Mouse (Mus musculus): ENCODE results near the gene Coq8b. TPM values are rescaled to one million over a fixed set of nuclear protein-coding genes. Genes with fewer than 3 reads are reported as not detected.
"Not testable (repeated sequence)": the region's sequence is repeated elsewhere in the genome, so short reads cannot be mapped to it uniquely, and the experiment has no call there.

Coq8b gene
- polyA plus RNA-seq, 1 experiment from 2014 or later, result 15.1 TPM

DNA sequence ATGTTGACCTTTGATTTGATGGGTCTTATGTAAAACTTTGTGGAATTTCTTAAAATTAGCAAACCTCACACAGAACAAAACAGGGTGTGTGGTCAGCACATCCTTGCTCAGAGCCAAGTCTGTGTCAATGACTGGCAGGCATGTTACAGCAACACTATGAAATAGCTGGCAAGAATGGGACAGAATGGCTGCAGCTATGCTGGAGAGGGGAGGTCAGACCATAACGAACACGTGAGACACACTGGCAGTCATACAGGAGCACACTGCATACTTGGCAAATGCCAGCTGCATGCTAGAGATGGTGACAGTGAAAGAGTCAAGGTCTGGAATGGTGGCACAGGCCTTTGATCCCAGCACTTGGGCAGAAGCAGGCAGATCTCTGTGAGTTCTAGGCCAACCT is 2.9 kb downstream of the Coq8b start:
- H3K4me1 ChIP-seq (replicated peaks; ENCODE audit: control insufficient read depth, insufficient read depth, low read length), result no peaks in the 10 kb centered on the region; the same call in 1 of the 2 replicates
- no peaks in the 10 kb centered on the region for H3K9me3 ChIP-seq (ENCODE audit: control insufficient read depth, low read length)
- H3K9ac ChIP-seq (ENCODE audit: low read length), result no peak overlapping the region
- ATAC-seq (replicated peaks; ENCODE audit: low FRiP score) (no peak), DNase-seq (ENCODE audit: low spot score) (no peak)
- WGBS, result 91% methylated on average over 2 of the region's 2 CpGs
- H3K27ac ChIP-seq (ENCODE audit: low read depth, low read length), result no peak overlapping the region
- H3K4me2 ChIP-seq (ENCODE audit: low read depth, low read length, severe bottlenecking), result no peak overlapping the region
- no peak overlapping the region for H3K4me3 ChIP-seq (ENCODE audit: low read depth, low read length)
- H3K27me3 ChIP-seq (ENCODE audit: control insufficient read depth, insufficient read depth, low read length), result no peaks in the 10 kb centered on the region
- no peaks in the 10 kb centered on the region for H3K36me3 ChIP-seq (ENCODE audit: control insufficient read depth, insufficient read depth, low read length)

DNA sequence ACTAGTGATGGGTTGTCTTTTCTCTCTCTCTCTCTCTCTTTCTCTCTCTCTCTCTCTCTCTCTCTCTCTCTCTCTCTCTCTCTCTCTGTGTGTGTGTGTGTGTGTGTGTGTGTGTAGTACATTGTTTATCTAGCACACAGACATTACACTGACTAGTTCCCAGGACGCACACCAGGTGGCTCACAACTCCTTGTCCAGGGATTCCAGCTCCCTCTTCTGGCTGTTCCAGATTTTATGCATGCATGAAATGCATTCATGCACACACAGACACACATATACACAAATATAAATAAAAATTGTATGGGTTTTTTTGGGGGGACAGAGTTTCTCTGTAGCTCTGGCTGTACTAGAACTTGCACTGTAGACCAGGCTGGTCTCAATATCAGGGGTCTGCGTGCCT is 4.7 kb downstream of the Coq8b start:
- no peak for DNase-seq (ENCODE audit: low spot score)
- H3K27ac ChIP-seq (ENCODE audit: low read depth, low read length), result no peak overlapping the region
- no peaks in the 10 kb centered on the region for H3K36me3 ChIP-seq (ENCODE audit: control insufficient read depth, insufficient read depth, low read length)
- no peak overlapping the region for H3K4me3 ChIP-seq (ENCODE audit: low read depth, low read length)
- H3K4me1 ChIP-seq (replicated peaks; ENCODE audit: control insufficient read depth, insufficient read depth, low read length), result no peaks in the 10 kb centered on the region; the same call in 1 of the 2 replicates
- 90% methylated on average over 2 of the region's 2 CpGs for WGBS
- no peaks in the 10 kb centered on the region for H3K9me3 ChIP-seq (ENCODE audit: control insufficient read depth, low read length)
- H3K4me2 ChIP-seq (ENCODE audit: low read depth, low read length, severe bottlenecking), result no peak overlapping the region
- H3K9ac ChIP-seq (ENCODE audit: low read length), result no peak overlapping the region
- no peaks in the 10 kb centered on the region for H3K27me3 ChIP-seq (ENCODE audit: control insufficient read depth, insufficient read depth, low read length)
- ATAC-seq (replicated peaks; ENCODE audit: low FRiP score), result no peak

DNA sequence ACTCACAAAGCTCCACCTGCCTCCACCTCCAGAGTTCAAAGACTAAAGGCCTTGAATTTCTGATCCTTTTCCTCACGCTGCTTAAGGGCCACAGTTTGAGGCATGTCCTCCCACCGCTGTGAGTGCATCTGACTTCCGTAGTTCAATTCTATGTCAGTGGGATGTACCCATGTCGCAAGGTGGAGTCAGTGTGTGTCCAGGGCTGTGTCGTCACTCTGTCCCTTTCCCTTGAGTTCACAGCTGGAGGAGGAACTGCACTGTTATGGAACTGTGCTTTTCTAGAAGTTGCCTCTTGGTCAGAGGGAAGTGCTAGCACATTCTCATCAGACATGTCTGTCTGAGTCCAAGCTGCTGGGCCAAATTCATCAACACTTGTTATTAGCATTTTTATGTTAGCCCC is 5.7 kb downstream of the Coq8b start:
- Histone ChIP-seq H3K4me3 (ENCODE audit: low read depth, low read length) (no peak overlapping the region), H3K4me1 (replicated peaks; ENCODE audit: control insufficient read depth, insufficient read depth, low read length) (no peaks in the 10 kb centered on the region; the same call in 1 of the 2 replicates), H3K36me3 (ENCODE audit: control insufficient read depth, insufficient read depth, low read length) (no peaks in the 10 kb centered on the region), H3K27me3 (ENCODE audit: control insufficient read depth, insufficient read depth, low read length) (no peaks in the 10 kb centered on the region), H3K4me2 (ENCODE audit: low read depth, low read length, severe bottlenecking) (no peak overlapping the region), H3K27ac (ENCODE audit: low read depth, low read length) (no peak overlapping the region), H3K9ac (ENCODE audit: low read length) (no peak overlapping the region), H3K9me3 (ENCODE audit: control insufficient read depth, low read length) (no peaks in the 10 kb centered on the region)
- ATAC-seq (replicated peaks; ENCODE audit: low FRiP score) (no peak), DNase-seq (ENCODE audit: low spot score) (no peak)
- 93% methylated on average over 5 of the region's 5 CpGs for WGBS

DNA sequence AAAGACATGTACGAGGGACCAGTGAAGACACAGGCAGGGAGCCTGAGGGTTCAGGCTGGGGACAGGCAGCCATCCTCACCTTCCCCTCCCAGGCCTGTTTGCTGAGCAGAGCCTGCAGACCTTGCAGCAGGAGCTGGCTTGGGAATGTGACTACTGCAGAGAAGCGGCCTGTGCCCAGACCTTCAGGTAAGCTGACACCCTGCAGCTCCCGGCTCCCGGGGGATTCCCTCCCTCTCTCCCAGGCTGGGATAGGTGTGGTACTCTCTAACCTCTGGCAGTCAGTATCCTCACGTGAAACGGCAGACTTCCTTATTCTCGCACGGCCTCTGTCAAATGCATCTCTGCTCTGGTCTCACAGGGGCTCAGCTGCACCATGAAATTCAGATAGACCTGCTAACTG is 10.4 kb downstream of the Coq8b start:
- no peak for ATAC-seq (replicated peaks; ENCODE audit: low FRiP score)
- Histone ChIP-seq H3K27ac (ENCODE audit: low read depth, low read length) (no peak overlapping the region), H3K9ac (ENCODE audit: low read length) (no peak overlapping the region), H3K9me3 (ENCODE audit: control insufficient read depth, low read length) (no peaks in the 10 kb centered on the region), H3K27me3 (ENCODE audit: control insufficient read depth, insufficient read depth, low read length) (no peaks in the 10 kb centered on the region), H3K4me3 (ENCODE audit: low read depth, low read length) (no peak overlapping the region), H3K4me2 (ENCODE audit: low read depth, low read length, severe bottlenecking) (no peak overlapping the region), H3K36me3 (ENCODE audit: control insufficient read depth, insufficient read depth, low read length) (no peaks in the 10 kb centered on the region; the same call in 1 of the 2 replicates), H3K4me1 (replicated peaks; ENCODE audit: control insufficient read depth, insufficient read depth, low read length) (no peaks in the 10 kb centered on the region)
- WGBS, result 65% methylated on average over 8 of the region's 8 CpGs
- no peak for DNase-seq (ENCODE audit: low spot score)

DNA sequence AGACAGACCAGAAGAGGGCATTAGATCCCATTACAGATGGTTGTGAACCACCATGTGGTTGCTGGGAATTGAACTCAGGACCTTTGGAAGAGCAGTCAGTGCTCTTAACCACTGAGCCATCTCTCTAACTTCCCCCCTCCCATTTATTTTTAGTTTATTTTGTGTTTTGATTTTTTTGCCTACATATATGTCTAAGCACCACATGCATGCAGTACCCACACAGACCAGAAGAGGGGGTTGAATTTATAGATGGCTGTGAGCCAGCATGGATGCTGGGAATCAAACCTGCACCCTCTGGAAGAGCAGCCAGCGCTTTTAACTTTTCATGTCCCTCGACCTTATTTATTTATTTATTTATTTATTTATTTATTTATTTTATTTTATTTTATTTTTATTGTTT is 11.3 kb downstream of the Coq8b start:
- H3K36me3 ChIP-seq (ENCODE audit: control insufficient read depth, insufficient read depth, low read length); ATAC-seq (replicated peaks; ENCODE audit: low FRiP score); DNase-seq (ENCODE audit: low spot score); H3K27me3 ChIP-seq (ENCODE audit: control insufficient read depth, insufficient read depth, low read length); H3K27ac ChIP-seq (ENCODE audit: low read depth, low read length); H3K4me2 ChIP-seq (ENCODE audit: low read depth, low read length, severe bottlenecking); H3K9ac ChIP-seq (ENCODE audit: low read length); H3K4me3 ChIP-seq (ENCODE audit: low read depth, low read length); H3K4me1 ChIP-seq (replicated peaks; ENCODE audit: control insufficient read depth, insufficient read depth, low read length); H3K9me3 ChIP-seq (ENCODE audit: control insufficient read depth, low read length): not testable (repeated sequence)
- 89% methylated on average over 2 of the region's 2 CpGs for WGBS

DNA sequence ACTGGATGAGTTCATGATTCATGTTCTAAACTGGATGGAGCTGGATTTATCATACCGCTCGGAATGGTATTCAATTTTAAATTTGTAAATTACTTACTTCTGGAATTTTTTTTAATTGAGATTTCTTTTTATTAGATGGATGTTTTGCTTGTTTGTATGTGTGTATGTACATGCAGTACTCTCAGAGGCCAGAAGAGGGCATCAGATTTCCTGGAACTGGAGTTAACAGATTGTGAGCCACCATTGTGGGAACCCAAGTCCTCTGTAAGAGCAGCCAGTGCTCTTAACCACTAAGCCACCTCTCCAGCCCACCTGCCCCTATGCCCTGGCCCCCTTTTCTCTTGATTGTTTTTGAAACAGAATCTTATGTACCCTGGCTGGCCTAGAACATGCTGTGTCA is 16.3 kb downstream of the Coq8b start:
- H3K27ac ChIP-seq (ENCODE audit: low read depth, low read length), result no peak overlapping the region
- H3K4me2 ChIP-seq (ENCODE audit: low read depth, low read length, severe bottlenecking), result no peak overlapping the region
- no peak for ATAC-seq (replicated peaks; ENCODE audit: low FRiP score)
- no peak overlapping the region for H3K9ac ChIP-seq (ENCODE audit: low read length)
- H3K4me3 ChIP-seq (ENCODE audit: low read depth, low read length), result no peak overlapping the region
- no peaks in the 10 kb centered on the region; the same call in 1 of the 2 replicates for H3K36me3 ChIP-seq (ENCODE audit: control insufficient read depth, insufficient read depth, low read length)
- no peaks in the 10 kb centered on the region for H3K27me3 ChIP-seq (ENCODE audit: control insufficient read depth, insufficient read depth, low read length)
- H3K4me1 ChIP-seq (replicated peaks; ENCODE audit: control insufficient read depth, insufficient read depth, low read length), result no peaks in the 10 kb centered on the region
- WGBS, result 90% methylated on average over 2 of the region's 2 CpGs
- DNase-seq (ENCODE audit: low spot score), result no peak
- no peaks in the 10 kb centered on the region for H3K9me3 ChIP-seq (ENCODE audit: control insufficient read depth, low read length)

DNA sequence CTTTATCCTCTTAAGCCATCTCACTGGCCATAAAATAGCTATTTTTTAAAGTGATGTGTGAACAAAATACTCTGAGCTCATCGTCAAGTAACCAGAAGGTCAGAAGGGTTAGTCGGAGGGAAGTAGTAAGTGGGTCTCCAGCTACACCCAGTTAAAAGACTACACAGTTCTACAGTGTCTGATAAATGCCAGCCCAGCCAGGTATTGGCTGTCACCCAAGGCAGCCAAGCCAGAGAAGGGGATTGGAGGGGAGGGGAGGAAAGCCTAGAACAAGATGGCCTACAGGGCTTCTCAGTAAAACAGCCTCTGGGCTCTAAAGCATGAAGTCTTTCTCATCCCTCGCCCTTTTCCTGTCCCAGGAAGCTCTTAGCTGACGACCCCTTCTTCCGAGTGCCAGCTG is 17.1 kb downstream of the Coq8b start:
- no peak overlapping the region for H3K4me2 ChIP-seq (ENCODE audit: low read depth, low read length, severe bottlenecking)
- no peak overlapping the region for H3K27ac ChIP-seq (ENCODE audit: low read depth, low read length)
- no peak for ATAC-seq (replicated peaks; ENCODE audit: low FRiP score)
- H3K4me3 ChIP-seq (ENCODE audit: low read depth, low read length), result no peak overlapping the region
- WGBS, result 91% methylated on average over 5 of the region's 5 CpGs
- no peaks in the 10 kb centered on the region for H3K9me3 ChIP-seq (ENCODE audit: control insufficient read depth, low read length)
- H3K9ac ChIP-seq (ENCODE audit: low read length), result no peak overlapping the region
- no peaks in the 10 kb centered on the region for H3K4me1 ChIP-seq (replicated peaks; ENCODE audit: control insufficient read depth, insufficient read depth, low read length)
- H3K36me3 ChIP-seq (ENCODE audit: control insufficient read depth, insufficient read depth, low read length), result no peaks in the 10 kb centered on the region; the same call in 1 of the 2 replicates
- no peaks in the 10 kb centered on the region for H3K27me3 ChIP-seq (ENCODE audit: control insufficient read depth, insufficient read depth, low read length)
- no peak for DNase-seq (ENCODE audit: low spot score)

DNA sequence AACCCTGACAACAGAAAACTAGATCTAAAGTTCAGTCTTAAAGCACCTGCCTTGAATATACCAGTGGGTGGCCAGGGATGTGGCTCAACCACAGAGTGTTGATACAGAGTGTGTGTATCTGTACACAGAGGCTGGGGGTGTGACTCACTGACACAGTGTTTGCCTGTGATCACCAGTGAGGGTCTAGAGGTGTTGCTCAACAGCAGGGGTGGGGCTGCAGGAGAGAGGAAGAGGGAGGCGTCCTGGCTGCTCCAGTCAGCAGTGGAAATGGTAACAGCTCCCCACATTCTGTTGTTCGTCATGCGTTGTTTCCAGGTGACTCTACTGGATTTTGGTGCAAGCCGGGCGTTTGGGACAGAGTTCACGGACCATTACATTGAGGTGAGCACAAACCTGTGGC is 19.1 kb downstream of the Coq8b start:
- WGBS, result 91% methylated on average over 6 of the region's 6 CpGs
- Histone ChIP-seq H3K4me3 (ENCODE audit: low read depth, low read length) (no peak overlapping the region), H3K27me3 (ENCODE audit: control insufficient read depth, insufficient read depth, low read length) (no peaks in the 10 kb centered on the region), H3K36me3 (ENCODE audit: control insufficient read depth, insufficient read depth, low read length) (no peaks in the 10 kb centered on the region; the same call in 1 of the 2 replicates), H3K4me1 (replicated peaks; ENCODE audit: control insufficient read depth, insufficient read depth, low read length) (0 out of 2 replicates have a peak, but pooled peaks cover 5% of the 10 kb centered on the region), H3K9me3 (ENCODE audit: control insufficient read depth, low read length) (no peaks in the 10 kb centered on the region), H3K4me2 (ENCODE audit: low read depth, low read length, severe bottlenecking) (no peak overlapping the region), H3K9ac (ENCODE audit: low read length) (no peak overlapping the region), H3K27ac (ENCODE audit: low read depth, low read length) (no peak overlapping the region)
- DNase-seq (ENCODE audit: low spot score) (no peak), ATAC-seq (replicated peaks; ENCODE audit: low FRiP score) (no peak)

DNA sequence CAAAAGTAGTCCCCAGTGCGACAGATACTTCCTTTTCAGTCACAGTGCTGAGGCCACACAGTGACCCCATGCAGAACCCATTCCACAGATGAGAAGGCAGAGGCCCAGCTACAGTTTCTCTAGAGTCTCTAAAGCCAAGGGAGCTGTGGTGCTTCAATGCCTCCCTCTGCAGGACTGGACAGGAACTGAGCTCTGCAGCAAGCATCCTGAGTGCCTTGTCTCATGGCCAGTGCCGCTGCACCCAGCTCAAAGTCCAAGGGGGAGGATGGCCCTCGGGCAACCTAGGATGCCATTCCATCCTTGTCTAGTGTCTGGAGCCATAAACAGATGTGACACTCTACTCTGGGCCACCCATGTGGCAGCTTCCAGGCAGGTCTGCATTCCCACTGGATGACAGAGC is 22.9 kb downstream of the Coq8b start:
- WGBS, result 84% methylated on average over 3 of the region's 3 CpGs
- ATAC-seq (replicated peaks; ENCODE audit: low FRiP score), result no peak
- Histone ChIP-seq H3K27me3 (ENCODE audit: control insufficient read depth, insufficient read depth, low read length) (no peaks in the 10 kb centered on the region), H3K4me3 (ENCODE audit: low read depth, low read length) (no peak overlapping the region), H3K9me3 (ENCODE audit: control insufficient read depth, low read length) (no peaks in the 10 kb centered on the region), H3K4me2 (ENCODE audit: low read depth, low read length, severe bottlenecking) (no peak overlapping the region), H3K36me3 (ENCODE audit: control insufficient read depth, insufficient read depth, low read length) (no peaks in the 10 kb centered on the region), H3K27ac (ENCODE audit: low read depth, low read length) (no peak overlapping the region), H3K9ac (ENCODE audit: low read length) (no peak overlapping the region), H3K4me1 (replicated peaks; ENCODE audit: control insufficient read depth, insufficient read depth, low read length) (peaks cover 15% of the 10 kb centered on the region; the same call in 1 of the 2 replicates)
- DNase-seq (ENCODE audit: low spot score), result no peak

All from forebrain, embryonic 11.5 days (tissue).